Comparison of ENCODE assay signal across 21 mouse cellular contexts in the genomic region with DNA sequence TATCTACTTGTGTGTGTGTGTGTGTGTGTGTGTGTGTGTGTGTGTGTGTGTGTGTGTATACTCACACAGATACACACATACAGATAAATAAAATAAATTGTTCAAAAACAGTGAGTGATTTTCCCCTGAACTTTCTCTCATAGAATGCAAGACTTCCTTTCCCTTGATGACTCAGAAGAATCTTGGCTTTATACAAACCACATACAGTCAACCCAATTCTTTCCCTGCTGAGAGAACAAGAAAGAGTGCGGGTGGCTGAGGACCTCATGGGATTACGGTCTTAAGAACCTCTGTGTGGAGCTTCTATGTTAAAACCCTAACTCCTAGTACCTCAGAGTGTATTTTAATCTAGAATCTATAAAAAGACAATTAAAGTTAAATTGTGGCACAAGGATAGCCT.
"Had no signal": no experiment of that assay in that cellular context is flagged by ENCODE, and none has a peak within 500 bp of the region (broad histone marks: within the 10 kb centered on the region; RNA-seq: fewer than 3 reads in every experiment).

No protein-coding gene starts in this region.

- ATAC-seq: lung, postnatal 0 days; midbrain, embryonic 16.5 days had no signal

- H3K4me1 ChIP-seq: lung, embryonic 15.5 days; midbrain, embryonic 10.5 days; midbrain, embryonic 12.5 days; neural tube, embryonic 13.5 days; neural tube, embryonic 15.5 days had no signal

- H3K36me3 ChIP-seq: lung, embryonic 15.5 days; midbrain, embryonic 10.5 days; midbrain, embryonic 12.5 days; neural tube, embryonic 13.5 days; neural tube, embryonic 15.5 days had no signal

- DNase-seq: lung, adult 2 months; lung, postnatal 14 days; lung, postnatal 36 days; midbrain, embryonic 14.5 days; retina, postnatal 1 day; right cerebral cortex, adult 18-20 months; right cerebral cortex, postnatal 25 days; right cerebral cortex, postnatal 4 days; spleen, adult 18-20 months; thymus, adult 18-20 months; thymus, postnatal 14 days; thymus, postnatal 36 days had no signal

- H3K4me2 ChIP-seq: lung, embryonic 15.5 days; midbrain, embryonic 12.5 days; neural tube, embryonic 13.5 days; neural tube, embryonic 15.5 days had no signal

- H3K4me3 ChIP-seq: lung, embryonic 15.5 days; midbrain, embryonic 10.5 days; midbrain, embryonic 12.5 days; myocyte; neural tube, embryonic 13.5 days; neural tube, embryonic 15.5 days had no signal

- H3K9me3 ChIP-seq: lung, embryonic 15.5 days; midbrain, embryonic 10.5 days; midbrain, embryonic 12.5 days; neural tube, embryonic 13.5 days; neural tube, embryonic 15.5 days had no signal

- H3K27ac ChIP-seq: lung, embryonic 15.5 days; macrophage; midbrain, embryonic 10.5 days; midbrain, embryonic 12.5 days; neural tube, embryonic 13.5 days; neural tube, embryonic 15.5 days had no signal

- H3K27me3 ChIP-seq: lung, embryonic 15.5 days; midbrain, embryonic 12.5 days; neural tube, embryonic 13.5 days; neural tube, embryonic 15.5 days had no signal

- H3K9ac ChIP-seq: lung, embryonic 15.5 days; midbrain, embryonic 12.5 days; neural tube, embryonic 13.5 days; neural tube, embryonic 15.5 days had no signal
